Mouse (Mus musculus) NIH3T3 (cell line): ENCODE data around the gene Lingo2.
"Not testable (repeated sequence)": the region's sequence is repeated elsewhere in the genome, so short reads cannot be mapped to it uniquely, and the experiment has no call there.

Experiments
- DNase-seq: peaks from one replicate; pipeline ENCODE4 v3.0.0-alpha.2; 2012; ENCODE audit warnings: low read depth

Gene Lingo2

GRCm38 (mm10) chr4:36081095-36081852 lies 870.3 kb downstream of the Lingo2 start:
- DNase-seq = no peak

- DNase-seq = no peak
These were observed 872.5 kb downstream of the Lingo2 start for GRCm38 (mm10) chr4:36078910-36079525.

GRCm38 (mm10) chr4:36064701-36065100 lies 886.8 kb downstream of the Lingo2 start:
- DNase-seq = not testable (repeated sequence)

- DNase-seq = no peak
These were observed 898.7 kb downstream of the Lingo2 start for GRCm38 (mm10) chr4:36052791-36053376.

GRCm38 (mm10) chr4:36040361-36040760 lies 911.2 kb downstream of the Lingo2 start:
- no peak for DNase-seq

GRCm38 (mm10) chr4:36038742-36039141 lies 912.8 kb downstream of the Lingo2 start:
- DNase-seq = no peak

- no peak for DNase-seq
These were observed 919.5 kb downstream of the Lingo2 start for GRCm38 (mm10) chr4:36032039-36032438.

- peak; percentile 4 for DNase-seq
These were observed 937.4 kb downstream of the Lingo2 start for GRCm38 (mm10) chr4:36014181-36014580.

GRCm38 (mm10) chr4:35992005-35992763 lies 959.4 kb downstream of the Lingo2 start:
- DNase-seq = no peak

- DNase-seq = no peak
These were observed 965.5 kb downstream of the Lingo2 start for GRCm38 (mm10) chr4:35986012-35986411.

- no peak for DNase-seq
These were observed 988.0 kb downstream of the Lingo2 start for GRCm38 (mm10) chr4:35963532-35963931.

GRCm38 (mm10) chr4:35951894-35952293 lies 999.7 kb downstream of the Lingo2 start:
- DNase-seq = no peak

- no peak for DNase-seq
These were observed 1000.3 kb downstream of the Lingo2 start for GRCm38 (mm10) chr4:35951251-35951650.

GRCm38 (mm10) chr4:35934056-35934661 lies 1017.4 kb downstream of the Lingo2 start:
- no peak for DNase-seq

- DNase-seq = no peak
These were observed 1023.8 kb downstream of the Lingo2 start for GRCm38 (mm10) chr4:35927722-35928121.

GRCm38 (mm10) chr4:35917453-35917852 lies 1034.1 kb downstream of the Lingo2 start:
- no peak for DNase-seq

GRCm38 (mm10) chr4:35897769-35898564 lies 1053.6 kb downstream of the Lingo2 start:
- no peak for DNase-seq

- DNase-seq = no peak
These were observed 1065.7 kb downstream of the Lingo2 start for GRCm38 (mm10) chr4:35885591-35886542.

- peak; percentile 54 for DNase-seq
These were observed 1066.5 kb downstream of the Lingo2 start for GRCm38 (mm10) chr4:35884946-35885460.

- DNase-seq = no peak
These were observed 1105.0 kb downstream of the Lingo2 start for GRCm38 (mm10) chr4:35846518-35846917.
